Mouse (Mus musculus) monocyte, adult 59 days (primary cell): Measurements from ENCODE around the gene Ifrd2. TPM values are rescaled to one million over a fixed set of nuclear protein-coding genes. Genes with fewer than 3 reads are reported as not detected.

Source experiments
- total RNA-seq, 2 experiments: library from RNA; stranded (reverse); gene quantifications; one replicate each; pipeline ENCODE4 v1.2.4; 2023

Gene Ifrd2
- 10 to 100 TPM; 14.7 to 15.1 TPM for total RNA-seq

DNA sequence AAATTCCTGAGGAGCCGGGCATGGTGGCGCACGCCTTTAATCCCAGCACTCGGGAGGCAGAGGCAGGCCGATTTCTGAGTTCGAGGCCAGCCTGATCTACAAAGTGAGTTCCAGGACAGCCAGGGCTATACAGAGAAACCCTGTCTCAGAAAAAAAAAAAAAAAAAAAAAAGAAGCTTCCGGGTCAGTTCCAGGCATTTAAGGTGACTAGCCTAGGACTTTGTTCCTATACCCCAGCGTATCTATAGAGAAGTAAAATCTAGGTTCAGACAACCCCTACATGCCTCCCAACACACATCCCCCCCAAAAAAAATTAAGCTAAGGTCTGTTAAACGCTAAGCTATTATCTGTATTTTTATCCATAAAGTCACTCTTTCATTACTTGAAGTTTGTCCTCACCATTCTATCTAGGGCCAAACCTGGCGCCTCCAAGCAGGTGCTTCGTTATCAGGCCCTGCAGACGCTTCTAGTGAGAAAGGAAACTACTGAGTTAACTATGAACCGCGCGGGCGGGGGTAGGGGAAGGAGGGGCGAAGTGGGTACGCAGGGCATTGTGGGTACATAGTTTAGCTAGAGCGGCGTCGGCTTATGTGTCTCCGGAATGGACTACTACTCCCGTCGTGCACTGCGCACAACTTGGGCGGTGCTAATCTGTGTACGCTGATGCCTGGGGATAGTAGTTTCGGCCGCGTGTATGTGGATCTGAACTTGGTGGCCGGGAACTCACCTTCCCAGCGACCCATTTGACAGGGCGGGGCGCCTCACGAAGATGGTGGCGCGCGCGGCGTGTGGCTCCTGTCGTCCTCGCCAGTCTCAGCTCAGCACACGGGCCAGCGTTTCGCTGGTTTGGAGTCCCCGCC, at the start of gene Ifrd2:
TSS of gene Ifrd2 (plus strand) at position 669 of the 859 bp plus-strand sequence.

DNA sequence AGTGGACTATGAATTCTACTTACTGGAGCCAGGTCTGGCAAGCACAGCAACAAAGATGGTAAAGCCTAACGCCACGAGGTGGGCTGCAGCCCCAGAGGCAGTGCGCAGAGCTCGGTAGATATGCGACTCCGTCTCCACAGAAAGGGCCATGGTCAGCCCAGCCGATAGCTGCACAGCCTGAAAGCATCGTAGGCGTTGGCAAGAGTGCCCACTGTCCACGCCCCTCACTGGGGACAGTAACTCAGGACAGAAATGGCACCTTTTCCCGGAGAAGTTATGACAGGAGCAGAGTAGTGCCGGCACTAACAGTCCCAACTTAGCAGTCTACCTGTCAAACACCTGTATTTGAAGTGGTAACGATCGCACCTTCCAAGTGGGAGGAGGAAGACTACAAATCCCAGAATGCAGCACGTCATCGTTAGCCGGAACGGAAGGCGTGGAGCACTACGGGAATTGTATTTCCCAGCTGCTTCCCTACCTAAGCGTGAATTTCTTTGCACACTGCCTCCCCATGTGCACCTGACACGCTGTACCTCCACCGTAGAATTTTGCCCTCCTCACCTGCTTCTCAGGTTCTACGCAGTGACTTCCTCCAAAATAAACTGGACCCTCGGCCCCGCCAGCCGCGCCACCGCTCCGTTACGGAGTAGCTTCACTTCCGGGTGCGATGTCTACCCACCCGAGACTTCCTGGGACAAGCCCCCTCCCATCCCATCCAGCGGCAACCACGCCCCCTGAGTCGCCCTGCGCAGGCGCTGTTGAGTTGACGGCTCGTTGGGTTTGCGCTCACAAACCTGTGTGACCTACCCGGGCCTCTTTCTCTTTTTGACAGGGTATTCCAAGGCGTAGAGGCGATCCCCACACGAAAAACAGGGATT, 45.7 kb upstream of the Ifrd2 start, which contains the start of the genes Cyb561d2 and Nprl2:
TSS of gene Cyb561d2 (minus strand) at position 720 of the 878 bp plus-strand sequence.
TSS of gene Nprl2 (plus strand) at position 753 of the 878 bp plus-strand sequence.

DNA sequence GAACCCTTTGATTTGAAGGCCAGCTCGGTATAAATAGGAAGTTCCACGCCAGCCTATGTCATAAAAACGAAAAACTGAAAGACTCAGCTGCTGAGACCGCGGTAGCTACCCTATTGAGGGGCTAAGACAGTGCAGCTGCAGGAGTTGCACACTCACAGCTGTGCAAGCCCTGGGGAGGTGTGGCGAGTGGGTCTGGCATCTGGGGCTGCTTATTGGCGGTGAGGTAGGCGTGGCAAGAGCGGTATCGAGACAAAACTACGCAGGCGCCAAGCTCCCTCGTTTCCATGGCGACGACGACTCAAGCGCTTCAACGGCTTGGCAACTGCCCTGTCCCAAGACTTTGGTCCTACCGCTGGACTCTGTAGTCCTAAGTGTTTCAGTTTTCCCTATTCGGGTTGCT, 40.4 kb upstream of the Ifrd2 start, which contains the start of gene Zmynd10:
TSS of gene Zmynd10 (plus strand) at position 273 of the 400 bp plus-strand sequence.

DNA sequence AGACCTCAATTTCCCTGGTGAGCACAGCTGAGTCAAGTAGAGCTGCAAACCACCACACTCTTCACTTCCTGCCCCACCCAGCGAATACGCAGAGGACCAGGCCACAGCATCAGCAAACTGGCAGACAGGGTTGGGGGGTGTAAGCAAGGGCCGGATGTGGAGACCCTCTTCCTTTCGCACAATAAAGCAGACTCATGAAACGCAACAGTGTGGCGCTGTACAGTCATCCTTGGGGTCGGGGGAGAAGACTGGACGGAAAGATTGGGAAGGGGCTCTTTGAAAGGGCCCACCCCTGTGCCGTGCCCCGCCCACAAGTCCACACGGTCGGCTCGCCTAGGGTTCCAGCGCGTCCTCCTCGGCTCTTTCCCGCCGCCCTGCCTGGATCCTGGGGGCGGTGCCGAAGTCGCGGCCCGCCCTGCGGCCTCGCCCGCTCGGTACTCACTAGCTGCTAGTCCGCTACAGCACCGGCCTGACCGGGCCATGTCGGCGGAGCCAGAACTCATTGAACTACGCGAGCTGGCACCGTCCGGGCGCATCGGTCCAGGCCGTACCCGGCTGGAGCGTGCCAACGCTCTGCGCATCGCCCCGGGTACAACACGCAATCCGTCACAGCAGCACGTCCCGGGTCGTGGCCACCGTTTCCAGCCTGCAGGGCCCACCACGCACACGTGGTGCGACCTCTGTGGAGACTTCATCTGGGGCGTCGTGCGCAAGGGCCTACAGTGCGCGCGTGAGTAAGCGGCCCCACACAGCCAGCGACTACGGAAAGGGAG, 36.1 kb upstream of the Ifrd2 start, which contains the start of gene Rassf1:
TSS of gene Rassf1 (plus strand) at position 439 of the 773 bp plus-strand sequence.

DNA sequence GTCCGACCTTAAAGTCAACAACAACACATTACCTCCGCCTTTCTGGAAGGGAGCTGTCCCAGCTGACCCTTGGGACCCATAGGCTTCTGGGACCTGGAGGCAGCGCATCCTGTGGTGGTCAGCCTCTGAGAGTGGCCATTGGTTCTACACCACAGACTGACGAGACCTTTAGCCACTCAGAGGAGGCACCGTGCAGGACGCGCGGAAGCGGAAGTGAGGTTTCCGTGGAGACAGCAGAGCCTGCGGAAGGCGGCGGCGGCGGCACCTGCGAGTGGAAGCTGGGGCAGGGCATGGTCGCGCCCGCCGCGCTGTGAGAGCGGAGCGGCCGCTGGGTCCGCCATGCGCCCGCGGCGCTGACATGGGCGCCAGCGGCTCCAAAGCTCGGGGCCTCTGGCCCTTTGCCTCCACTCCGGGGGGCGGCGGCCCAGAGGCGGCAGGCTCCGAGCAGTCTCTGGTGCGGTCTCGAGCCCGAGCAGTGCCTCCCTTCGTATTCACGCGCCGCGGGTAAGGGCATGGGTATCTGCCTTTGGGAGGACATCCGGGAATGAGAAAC, 24.3 kb upstream of the Ifrd2 start, which contains the start of gene Tusc2:
TSS of gene Tusc2 (plus strand) at position 227 of the 553 bp plus-strand sequence.

DNA sequence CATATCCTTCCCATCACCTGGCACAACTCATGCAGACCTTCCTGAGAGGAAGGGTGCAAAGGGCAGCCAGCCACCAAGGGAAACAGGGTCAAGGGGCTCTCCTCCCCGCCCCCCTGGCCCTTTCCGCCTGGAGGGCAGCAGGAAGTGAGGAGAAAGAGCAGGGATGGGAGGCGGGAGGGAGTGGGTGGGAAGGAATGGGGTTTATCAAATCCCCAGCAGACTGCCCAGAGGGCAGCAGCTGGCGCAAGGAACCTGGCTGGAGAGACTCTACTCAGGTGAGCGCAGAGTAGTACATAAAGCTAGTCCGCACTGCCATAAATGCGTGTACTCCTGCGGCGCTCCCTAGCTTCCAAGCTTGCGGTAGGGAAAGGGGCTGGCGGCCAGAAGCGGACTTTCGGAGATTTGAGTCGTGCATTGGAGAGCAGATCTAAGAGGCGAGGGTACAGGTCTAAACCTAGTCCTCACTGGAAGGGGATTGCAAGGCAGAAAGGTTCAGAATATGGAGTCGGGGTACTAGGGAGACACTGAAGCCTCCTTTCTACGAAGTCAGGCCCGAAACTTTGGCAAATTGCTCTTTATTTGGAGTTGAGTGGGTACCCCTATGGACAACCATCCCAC, 19.6 kb upstream of the Ifrd2 start, which contains the start of gene Hyal2:
TSS of gene Hyal2 (plus strand) at position 244 of the 618 bp plus-strand sequence.

DNA sequence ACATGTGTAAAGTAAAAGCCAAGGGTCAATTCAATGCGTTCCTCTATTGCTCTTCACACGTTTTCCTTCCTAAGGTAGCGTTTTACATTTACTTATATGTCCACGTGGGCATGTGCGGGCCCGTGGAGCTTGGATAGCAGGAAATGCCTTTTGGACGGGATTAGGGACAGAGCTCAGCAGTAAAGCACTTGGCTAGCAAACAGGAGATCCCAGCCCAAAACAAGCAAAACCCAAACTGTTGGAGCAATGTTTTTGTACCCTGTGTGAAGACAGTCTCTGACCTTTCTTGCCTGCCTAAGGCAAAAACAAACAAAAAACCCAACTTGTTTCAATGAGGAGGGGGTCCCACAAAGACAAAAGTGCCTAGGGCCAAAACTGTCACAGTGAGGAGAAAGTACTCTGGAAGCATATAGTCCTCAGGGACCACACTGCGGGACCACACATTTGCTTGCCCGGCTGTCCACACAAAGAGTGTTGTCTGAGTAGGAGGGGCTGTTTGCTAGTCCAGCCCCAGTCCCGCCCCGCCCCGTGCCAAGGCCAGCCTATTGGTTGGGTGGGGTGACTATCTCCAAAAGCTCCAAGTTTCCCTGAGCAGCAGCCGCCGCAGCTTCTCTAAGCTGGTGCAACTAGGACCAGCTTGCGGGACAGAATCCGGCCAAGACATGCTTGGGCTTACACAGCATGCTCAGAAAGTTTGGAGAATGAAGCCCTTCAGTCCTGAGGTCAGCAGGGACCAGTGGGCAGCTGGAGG, 10.9 kb upstream of the Ifrd2 start, which contains the start of gene Hyal1:
TSS of gene Hyal1 (plus strand) at position 571 of the 751 bp plus-strand sequence.

DNA sequence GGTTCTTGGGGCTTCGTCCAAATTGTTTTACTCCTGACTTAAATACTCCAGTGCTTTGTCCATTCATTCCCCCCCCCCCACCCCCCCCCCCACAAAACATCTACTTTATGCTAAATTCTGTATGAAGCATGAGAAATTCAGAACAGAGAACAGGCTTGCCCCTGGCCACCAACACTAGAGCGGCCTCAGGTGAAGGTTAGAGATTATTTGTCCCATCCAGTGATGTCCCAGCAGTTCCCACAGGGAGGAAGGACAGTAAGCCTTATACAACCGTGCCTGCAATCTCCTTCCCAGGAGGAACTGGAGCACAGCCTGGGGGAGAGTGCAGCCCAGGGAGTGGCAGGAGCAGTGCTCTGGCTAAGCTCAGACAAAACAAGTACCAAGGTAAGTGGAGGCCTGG, 8.9 kb upstream of the Ifrd2 start, which contains the start of gene Naa80:
TSS of gene Naa80 (plus strand) at position 301 of the 400 bp plus-strand sequence.

DNA sequence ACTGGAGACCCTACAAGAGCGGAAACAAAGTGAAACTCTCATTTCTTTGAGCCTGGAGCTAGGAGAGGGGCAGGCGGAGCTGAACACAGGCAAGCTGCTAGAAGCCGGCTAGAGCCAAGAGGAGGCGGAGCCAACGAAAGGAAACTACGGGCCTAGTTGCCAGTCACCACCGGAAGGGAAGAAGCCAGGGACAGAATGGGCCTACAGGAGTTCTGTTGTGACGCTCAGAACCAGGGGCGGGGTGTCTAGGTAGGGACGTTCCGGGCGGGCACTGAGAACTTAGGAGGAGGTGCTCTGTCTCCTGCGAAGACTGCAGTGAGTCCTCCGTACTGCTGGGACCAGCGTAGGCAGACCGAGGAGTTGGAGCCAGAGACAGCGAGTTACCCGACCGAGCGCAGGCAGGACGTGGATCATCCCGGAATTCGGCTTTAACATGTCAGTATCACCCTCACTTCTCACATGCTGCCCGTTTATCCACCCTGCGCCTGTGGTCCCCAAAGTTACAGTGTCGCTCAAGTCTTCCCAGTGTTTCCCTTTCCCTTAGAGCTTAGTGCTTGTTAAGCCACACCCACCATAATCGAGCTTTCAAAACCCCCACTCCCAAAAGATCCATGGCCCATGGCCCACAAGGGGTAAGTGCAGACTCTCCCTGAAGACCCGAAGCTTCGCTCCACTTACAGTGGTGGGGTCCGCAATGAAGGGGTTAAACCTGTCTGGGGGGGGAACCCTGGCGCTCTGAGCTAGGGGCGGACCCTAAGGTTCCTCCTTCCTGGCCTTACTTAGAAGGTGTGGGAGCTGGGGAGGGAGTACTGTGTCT, 6.7 kb upstream of the Ifrd2 start, which contains the start of gene Hyal3:
TSS of gene Hyal3 (plus strand) at position 318 of the 817 bp plus-strand sequence.

DNA sequence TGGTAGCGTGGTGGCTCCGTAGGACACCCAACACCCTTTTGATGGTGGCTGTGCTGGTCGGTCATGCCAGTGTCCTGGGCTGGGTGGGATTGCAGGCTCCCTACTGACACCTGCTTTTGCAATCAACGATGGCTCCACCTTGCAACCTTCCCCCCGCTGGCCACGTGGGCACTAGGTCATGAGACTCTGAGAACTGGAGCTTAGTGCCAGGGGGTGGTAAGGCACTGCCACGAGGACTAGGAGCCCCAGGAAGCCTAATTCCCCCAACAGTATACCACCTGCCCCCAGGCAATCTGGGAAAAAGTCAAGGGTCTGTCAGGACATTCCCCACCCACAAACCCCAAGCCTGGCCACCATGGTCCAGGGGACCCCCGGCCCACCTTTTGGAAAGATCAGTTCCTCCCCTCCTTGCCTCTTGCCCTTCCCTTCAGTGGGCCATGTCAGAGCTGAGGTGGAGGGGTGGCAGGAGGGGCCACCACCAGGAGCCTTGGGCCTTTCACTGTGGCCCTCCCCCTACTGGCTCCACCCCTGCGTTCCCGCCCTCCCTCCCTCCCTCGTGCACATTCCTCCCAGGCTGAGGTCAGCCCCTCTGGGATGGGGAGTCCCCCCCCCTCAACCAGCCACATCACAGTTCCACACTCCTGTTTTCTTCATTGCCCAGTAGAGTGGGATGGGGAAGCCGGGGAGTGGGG, 21.4 kb downstream of the Ifrd2 start, which contains the start of gene Sema3b:
TSS of gene Sema3b (minus strand) at position 489 of the 692 bp plus-strand sequence.

DNA sequence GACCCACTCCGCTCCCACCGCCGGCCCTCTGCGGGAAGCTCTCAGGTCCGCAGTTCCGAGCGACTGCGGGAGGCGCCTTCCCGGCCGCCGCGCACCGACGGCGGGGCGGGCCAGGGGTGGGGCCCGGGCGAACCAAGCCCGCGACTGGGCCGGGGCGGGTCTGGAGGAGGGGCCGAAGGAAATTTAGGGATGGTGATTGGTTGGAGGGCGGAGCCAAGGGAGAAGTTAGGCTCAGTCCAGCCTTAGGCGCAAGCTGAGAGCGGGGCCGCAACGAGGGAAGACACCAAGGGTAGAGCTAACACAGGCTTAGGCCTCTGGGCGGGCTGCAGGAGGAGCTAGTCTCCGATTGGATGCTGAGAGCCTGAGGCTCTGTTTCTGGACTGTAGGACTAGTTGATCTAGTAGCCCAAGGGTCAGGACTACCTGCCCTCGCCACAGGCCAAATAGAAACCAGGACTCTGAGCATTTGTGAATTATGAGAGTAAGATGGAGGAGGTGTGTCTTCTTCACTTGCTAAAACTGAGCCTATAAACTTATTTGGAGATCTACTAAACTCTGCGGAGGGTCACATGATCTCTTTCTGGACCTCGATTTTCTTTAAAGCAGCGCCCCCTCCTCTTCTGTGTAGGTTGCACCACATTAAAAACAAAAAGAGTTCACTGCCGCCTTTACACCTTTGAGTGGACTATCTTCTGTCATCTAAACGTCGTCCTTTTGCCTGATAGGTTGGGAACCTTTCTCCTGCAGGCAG, 48.0 kb downstream of the Ifrd2 start, which contains the start of gene Gnai2:
TSS of gene Gnai2 (minus strand) at position 89 of the 750 bp plus-strand sequence.

Other genes starting within 250 kb of the Ifrd2 start
- gene Hemk1, start 249.3 kb upstream of the Ifrd2 start, total RNA-seq, result 1 to 10 TPM; 3.8 to 8.3 TPM
- not detected for gene 6430571L13Rik, start 247.0 kb upstream of the Ifrd2 start, total RNA-seq
- gene Cacna2d2, start 188.0 kb upstream of the Ifrd2 start, total RNA-seq, result not detected
- 10 to 100 TPM; 22.2 to 24.0 TPM for gene Tmem115, start 53.7 kb upstream of the Ifrd2 start, total RNA-seq
- 1 to 10 TPM; 8.4 to 9.2 TPM for gene Cyb561d2, start 45.4 kb upstream of the Ifrd2 start, total RNA-seq
- 10 to 100 TPM; 12.0 to 15.1 TPM for gene Nprl2, start 45.4 kb upstream of the Ifrd2 start, total RNA-seq
- gene Zmynd10, start 40.3 kb upstream of the Ifrd2 start, total RNA-seq, result not detected
- 100 to 1,000 TPM; 122 to 127 TPM for gene Rassf1, start 36.1 kb upstream of the Ifrd2 start, total RNA-seq
- gene Tusc2, start 24.4 kb upstream of the Ifrd2 start, total RNA-seq, result 10 to 100 TPM; 16.1 to 17.9 TPM
- gene Hyal2, start 19.7 kb upstream of the Ifrd2 start, total RNA-seq, result 1 to 10 TPM; 3.8 to 6.2 TPM
- gene Hyal1, start 10.7 kb upstream of the Ifrd2 start, total RNA-seq, result 1 to 10 TPM; 2.4 to 3.7 TPM
- gene Naa80, start 8.8 kb upstream of the Ifrd2 start, total RNA-seq, result 10 to 100 TPM; 10.3 to 14.2 TPM
- gene Hyal3, start 6.8 kb upstream of the Ifrd2 start, total RNA-seq, result 1 to 10 TPM in 1 of 2 experiments, under 1 TPM in 1; 0.50 to 1.4 TPM
- not detected for gene Sema3b, start 21.6 kb downstream of the Ifrd2 start, total RNA-seq
- 100 to 1,000 TPM; 852 to 878 TPM for gene Gnai2, start 47.7 kb downstream of the Ifrd2 start, total RNA-seq
- not detected for gene Slc38a3, start 81.9 kb downstream of the Ifrd2 start, total RNA-seq
- not detected for gene Gnat1, start 92.1 kb downstream of the Ifrd2 start, total RNA-seq
- gene Sema3f, start 122.8 kb downstream of the Ifrd2 start, total RNA-seq, result not detected
- gene Rbm5, start 183.4 kb downstream of the Ifrd2 start, total RNA-seq, result 100 to 1,000 TPM; 190 to 208 TPM